Mouse (Mus musculus) adrenal gland, postnatal 14 days (tissue): ENCODE data around the gene Gabrb2. TPM values are rescaled to one million over a fixed set of nuclear protein-coding genes. Genes with fewer than 3 reads are reported as not detected.

ENCODE experiments used
- DNase-seq: peaks from one replicate; pipeline ENCODE4 v3.0.0; 2021; ENCODE audit warnings: mixed read lengths
- total RNA-seq: library from RNA; stranded (reverse); gene quantifications from 2 replicates; pipeline ENCODE4 v1.2.3, GENCODE M21; 2021

The Gabrb2 gene
- total RNA-seq, 1 experiment from 2014 or later, result 1.0 TPM

DNA sequence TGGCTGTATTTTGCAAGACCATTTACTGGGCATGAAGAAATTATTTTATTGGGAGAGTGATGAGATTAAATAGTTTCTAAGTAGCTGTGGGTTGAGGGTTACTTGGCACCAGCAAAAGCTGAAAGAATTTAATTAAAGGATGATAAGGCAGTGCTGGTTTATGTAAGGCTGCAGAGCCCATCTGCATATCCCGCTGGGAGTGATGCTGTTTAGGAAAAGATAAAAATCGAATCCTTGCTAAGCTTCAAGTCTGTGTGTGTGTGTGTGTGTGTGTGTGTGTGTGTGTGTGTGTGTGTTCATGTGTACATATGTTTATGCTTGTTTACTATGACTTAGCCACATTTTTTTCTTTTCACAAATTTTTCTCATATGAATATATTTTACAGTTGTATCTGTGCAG, 113.0 kb downstream of the Gabrb2 start:
- DNase-seq, result no peak

DNA sequence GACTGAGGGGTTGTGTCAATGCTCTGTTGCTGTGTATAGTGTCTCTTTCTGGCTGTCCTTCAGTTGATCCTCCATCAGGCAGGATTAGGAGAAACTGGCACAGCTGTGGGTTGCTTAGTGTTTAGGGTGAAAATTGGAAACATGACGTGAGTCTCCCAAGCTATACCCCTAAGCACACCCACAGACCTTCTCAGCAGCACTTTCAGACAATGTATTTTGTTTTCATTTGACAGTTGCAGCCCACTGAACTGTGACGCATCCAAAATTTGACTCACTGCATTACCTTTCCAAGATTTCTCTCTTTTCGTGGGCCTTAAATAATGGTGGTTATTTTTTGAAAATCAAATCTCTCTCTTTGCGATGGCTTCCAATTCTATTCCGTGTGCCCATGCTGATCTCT, 115.7 kb downstream of the Gabrb2 start:
- no peak for DNase-seq

DNA sequence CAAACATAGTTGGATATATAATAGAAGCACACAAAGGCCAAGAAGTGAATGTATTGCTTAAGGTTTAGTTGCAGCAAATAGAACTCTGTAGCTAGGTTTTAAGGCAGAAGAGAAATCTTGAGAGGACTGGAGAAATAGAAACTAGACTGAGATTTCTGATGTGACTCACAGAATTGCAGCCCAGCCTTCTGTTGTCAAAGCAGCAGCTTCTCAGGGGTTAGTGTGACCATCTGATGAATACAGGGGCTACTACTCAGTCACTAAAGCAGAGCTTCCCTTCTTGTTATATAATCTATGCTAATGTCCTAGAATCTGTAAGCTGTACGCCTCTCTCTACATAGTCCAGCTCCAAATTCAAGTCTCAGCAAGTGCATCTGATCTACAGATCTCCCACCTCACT, 116.3 kb downstream of the Gabrb2 start:
- no peak for DNase-seq

DNA sequence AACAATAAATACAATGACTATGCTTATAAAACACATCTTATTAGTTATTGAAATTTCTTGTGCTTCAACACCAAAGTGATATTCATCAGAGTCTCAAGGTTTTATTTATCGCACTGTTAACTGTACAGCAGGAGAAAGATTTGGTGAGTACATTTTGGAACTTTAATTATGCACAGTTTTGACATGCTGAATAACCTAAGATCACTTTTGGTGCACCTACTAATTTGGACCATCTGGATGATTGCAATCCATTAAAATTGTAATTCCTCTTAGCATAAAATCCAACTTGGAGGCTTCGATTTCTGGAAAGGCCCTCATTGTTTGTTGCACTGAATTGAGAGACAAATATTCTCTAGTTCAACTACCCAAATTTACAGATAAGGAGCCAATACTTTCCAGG, 123.3 kb downstream of the Gabrb2 start:
- DNase-seq, result no peak

DNA sequence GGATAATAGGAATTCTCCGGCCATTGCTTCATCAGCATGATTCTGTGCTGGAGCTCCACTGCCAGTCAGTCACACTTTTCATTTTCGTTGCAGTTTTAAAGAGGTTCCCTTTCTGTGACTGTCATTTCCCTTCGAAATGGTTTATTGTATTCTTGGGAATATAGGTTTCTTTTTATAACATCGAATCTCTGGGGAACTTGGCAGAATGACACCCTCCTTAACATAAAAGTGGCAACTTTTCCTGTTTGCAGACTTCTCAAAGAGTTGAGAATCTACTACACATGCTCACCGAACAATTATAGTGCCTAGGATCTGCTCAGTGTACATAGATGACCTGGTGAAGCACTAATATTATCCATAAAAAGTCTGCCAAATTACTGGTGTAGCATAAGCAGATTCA, 146.5 kb downstream of the Gabrb2 start:
- no peak for DNase-seq

DNA sequence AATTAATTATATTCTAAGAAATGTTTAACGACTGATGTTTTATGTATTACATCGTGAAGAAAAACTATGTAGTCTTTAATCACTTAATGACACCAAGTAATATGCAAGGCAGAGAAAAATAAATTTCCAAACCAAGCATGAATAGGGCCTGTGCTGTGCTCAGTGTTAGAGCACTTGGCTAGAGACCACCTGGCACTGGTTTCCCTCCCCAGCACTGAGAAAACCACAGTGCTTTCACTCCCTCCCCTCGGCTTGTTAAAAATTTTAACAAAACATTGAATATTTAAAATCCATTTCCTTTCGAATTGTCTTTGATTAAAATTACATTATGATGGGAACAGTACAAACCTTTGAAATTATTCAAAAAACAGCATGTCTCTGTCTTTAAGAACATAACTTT, 151.9 kb downstream of the Gabrb2 start:
- DNase-seq, result no peak

DNA sequence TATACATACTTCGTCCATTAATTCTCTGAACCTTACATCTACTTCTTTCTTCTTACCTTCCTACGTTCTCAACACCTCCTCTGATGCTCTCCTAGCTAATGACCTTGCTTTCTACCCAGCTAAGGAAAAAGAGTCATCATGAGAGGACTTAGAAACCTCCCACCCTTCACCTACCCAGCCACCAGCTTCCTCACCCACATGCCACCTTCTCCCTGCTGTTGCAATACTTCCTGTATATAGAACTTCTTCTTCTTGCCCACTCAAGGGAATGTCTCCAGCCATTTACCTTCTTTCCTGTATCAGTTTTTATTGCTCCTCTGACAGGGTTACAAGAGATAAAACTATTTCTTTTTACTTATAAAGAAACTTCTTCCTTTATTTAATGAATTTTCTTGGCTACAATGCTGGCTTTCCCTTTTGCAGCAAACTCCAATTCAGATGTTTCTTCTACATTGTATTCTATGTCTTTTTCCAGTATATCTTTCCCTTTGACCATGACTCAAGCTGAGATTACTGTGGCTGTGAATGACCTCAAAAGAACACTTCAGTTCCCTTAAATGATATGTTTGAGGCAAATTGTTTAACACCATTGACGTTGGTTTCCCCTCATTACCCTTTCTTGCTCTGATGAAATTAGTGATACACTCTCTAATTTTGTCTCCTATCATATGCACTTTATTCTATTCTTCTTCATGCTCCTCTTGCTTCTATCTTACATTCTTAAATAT, 155.8 kb downstream of the Gabrb2 start:
- DNase-seq, result no peak

DNA sequence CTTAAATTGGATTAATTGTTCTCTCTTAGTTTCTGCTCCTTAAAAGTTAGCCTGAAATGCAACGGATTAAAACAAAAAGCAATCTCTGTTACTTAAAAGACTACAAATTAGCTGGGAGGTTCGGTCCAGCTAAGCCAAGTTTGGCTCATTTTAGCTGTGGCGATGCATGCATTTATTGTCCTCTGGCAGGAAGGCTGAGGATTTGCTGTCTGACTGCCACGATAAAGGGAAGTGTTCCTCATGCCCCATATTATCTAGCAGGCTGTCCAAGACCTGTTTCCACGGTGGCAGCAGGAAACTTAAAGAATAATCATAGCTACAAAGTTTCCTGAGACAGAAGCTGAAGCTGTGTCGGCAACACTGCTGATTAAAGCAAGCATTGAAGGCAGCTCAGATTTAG, 160.2 kb downstream of the Gabrb2 start:
- no peak for DNase-seq

DNA sequence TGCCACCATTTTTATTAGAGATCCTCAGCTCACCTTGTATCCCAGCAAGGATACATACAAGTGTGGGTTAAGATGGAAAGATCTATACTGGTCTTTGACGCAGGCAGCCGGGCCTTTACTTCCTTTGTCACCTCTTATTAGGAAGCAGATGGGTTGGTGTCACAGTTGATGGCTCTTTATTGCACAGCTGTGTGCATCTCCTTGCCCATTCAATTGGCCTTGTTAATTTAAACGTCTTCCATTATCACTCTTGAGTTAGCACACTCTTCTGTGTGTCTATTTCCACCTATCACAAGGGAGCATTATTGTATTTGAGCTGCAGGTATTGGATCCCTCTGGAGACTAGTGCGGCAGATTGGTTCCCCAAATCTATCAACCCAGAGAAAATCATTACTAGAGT, 161.6 kb downstream of the Gabrb2 start:
- DNase-seq, result no peak

DNA sequence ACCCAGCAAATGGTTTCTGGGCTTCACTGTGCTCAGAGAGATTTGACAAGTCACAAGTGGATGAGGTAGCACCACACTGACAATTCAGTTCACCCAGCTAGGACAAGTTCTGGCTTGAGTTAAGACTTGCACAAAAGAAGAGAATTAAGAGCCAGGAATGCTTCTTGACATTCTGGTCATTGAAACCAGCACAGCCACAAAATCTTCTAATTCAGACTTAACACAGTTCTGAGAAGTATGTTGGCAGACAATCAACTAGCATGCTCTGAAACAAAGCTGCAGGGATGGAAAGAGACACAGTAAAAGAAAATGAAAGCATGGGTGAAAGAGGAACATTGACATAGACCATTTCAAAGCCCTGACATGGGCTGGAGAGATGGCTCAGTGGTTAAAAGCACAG, 162.2 kb downstream of the Gabrb2 start:
- no peak for DNase-seq

DNA sequence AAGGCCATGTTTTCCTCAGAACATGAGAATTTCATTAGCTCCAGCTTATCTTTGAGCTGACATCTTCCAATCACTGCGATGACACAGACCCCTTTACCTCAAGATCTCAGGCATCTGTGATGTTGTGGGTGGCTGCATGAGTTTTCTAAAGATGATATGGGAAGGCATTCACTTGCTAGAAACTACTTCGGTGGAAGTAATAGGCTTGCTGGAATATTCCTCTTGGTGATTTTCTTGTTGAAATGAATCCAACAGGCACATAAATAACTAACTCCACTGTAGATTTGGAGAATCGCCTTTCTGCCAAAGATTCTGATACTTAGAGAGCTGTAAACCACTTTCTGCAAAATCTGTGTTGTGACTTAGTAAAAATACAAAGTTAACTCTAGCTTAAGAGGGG, 172.9 kb downstream of the Gabrb2 start:
- DNase-seq, result no peak

DNA sequence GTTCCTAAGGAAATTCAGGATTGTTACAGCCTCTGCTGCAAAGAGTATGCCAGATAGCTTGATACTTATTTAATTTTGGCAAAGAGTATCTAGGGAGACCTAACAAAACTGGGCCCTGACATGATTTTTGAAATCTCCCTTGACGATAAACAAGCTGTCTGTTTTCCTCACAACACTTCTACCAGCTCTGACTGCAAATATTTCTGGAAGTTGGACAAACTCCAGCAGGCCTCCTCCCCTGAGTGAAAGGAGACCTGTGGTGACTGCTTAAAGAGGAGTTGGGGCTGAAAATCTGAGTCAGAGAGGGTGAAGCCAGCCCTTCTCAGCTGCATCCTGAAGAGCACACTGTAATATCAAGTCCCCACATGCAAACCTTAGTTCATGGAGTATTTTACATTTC, 186.7 kb downstream of the Gabrb2 start:
- DNase-seq, result peak; percentile 12

DNA sequence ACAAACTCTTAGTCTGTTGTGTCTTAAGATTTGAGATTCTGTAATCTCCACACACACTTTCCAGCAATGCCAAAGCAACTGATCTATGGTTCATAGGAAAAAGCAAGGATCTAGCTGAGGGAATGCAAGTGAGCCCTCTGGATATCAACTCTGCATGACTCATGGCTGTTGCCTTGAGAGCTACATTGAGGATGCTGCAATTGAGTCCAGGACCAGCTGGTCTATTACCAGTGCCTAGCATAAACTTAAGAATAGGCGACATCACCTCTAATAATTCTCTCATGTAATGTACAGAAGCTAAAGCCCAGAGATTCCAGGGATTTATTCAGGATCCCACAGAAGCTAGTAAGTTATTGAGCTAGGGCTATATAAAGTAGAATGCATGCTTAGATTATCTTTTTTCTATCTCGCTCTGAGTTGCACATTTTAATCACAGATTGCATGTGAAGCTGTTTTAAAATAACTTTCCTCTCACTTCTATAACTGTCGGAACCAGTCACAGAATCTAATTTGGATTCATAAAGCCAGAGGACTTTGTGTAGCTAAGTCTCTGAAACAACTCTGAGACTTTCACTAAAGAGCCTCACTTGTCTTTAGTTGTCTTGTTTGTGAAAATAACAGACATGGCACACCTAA, 189.7 kb downstream of the Gabrb2 start:
- no peak for DNase-seq

DNA sequence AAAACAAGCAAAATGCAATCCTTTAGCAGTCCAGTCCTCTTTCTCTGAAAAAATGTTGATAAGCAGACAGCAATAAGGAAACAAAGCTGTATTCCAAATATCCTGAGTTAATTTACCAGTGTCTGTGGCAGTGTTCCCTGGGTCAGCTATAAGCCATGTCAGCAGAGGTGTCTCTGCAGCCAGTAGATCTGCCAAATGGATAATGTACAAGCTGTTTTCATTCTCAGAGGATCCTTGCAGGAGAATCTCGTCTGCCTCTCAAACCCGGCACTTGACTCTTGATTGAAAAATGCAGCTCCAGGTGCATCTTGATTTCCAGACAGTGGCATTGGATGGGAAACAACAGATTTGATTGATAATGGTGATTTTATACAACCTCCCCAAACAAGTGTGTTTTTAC, 198.6 kb downstream of the Gabrb2 start:
- no peak for DNase-seq

DNA sequence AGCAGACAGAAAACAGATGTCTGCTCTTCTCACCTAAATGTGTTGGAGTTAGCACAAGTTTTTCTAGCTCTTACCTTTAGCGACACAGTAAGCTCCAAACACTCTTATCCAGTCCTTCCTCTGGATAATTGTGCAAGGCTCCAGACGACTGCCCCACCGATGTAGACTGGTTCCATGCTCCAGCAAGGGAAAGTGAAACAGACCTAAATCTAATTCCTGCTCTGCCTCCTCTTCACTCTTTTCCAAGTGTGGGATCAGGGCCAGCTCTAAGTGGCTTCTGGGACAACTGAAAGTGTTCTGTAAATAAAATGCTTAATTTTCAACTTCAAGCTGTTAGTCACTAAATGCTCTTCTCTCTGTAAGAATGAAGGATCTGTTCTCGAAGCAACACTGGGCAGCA, 201.6 kb downstream of the Gabrb2 start:
- DNase-seq, result no peak

DNA sequence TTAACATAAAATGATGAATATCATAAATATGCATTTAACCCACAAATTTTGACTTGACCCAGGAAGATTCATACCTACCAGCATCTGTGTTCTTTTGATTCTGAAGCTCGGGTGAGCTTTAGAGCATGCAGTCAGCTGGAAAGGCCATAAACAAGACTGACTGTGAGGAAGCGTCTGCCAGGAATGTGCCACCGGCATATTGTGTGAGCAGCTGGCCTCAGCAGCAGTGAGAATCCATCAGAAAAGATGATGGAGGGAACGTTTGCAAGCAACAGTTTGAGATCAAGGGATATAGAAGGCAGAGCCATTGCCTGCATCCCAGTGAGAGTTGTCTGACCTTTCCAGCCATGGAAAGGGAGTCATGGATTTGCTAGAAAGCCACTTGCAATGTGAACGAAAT, 230.6 kb downstream of the Gabrb2 start:
- no peak for DNase-seq

DNA sequence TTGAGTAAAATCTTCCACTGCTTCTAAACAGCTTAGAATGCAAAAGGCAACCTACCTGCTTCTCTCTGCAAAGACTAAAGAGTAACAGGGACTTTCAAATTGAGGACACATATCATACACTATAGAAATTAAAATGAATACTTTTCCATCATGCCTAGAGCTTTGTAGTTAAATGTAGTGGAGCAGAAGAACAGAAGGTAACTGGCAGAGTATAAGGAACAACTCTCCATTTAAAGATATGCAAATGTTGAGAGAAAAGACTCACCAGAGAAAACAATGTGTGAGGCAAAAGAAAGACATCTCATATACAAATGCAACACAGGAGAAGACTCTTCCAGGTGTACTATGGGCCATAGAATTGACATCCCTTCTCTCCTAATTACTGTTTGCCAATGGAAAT, 232.0 kb downstream of the Gabrb2 start:
- no peak for DNase-seq

DNA sequence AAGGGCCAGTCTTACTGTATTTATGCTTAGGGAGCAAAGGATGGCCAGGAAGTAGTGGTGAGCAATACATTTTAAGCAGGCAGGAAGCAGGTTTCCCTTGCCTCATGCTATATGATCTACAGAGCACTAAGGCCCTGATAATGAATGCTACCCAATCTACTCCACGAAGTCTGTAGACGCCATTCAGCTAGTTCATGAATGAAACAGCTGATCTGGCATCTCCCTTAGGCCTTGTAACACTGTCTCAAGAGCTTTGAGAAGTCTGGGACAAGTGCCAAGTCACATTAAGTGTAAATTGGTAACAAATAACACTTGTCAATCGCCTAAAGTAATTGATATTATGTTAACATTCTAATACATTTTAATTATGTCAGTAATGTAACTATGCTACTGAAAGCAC, 234.6 kb downstream of the Gabrb2 start:
- no peak for DNase-seq

DNA sequence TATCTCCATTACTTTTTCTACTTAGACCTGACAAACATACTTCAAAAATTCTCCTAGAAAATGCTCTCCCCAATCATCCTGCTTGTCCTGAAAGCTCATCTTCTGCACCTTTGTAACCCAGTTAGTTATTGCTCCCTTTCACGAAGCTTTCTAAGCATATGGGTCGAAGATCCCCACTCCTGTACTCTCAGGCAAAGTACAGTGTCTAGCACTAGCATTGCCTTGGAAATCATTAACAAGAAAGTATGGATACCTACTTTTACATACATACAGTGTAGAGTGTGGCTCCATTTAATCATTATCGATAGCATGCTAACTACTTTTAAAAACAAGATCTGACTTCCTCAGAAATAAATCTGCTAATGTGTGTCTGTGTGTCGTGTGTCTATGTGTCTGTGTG, 249.1 kb downstream of the Gabrb2 start:
- DNase-seq, result no peak

Other genes starting within 250 kb of the Gabrb2 start
- 0.85 and 1.7 TPM in 2 replicates for gene Gabra1, start 236.8 kb upstream of the Gabrb2 start, total RNA-seq
- gene Gabra6, start 98.7 kb upstream of the Gabrb2 start, total RNA-seq, result 0.34 TPM in 1 of 2 replicates, not detected in the other